Mouse (Mus musculus): ENCODE data around the gene Tmem132a.

Tmem132a gene

DNA sequence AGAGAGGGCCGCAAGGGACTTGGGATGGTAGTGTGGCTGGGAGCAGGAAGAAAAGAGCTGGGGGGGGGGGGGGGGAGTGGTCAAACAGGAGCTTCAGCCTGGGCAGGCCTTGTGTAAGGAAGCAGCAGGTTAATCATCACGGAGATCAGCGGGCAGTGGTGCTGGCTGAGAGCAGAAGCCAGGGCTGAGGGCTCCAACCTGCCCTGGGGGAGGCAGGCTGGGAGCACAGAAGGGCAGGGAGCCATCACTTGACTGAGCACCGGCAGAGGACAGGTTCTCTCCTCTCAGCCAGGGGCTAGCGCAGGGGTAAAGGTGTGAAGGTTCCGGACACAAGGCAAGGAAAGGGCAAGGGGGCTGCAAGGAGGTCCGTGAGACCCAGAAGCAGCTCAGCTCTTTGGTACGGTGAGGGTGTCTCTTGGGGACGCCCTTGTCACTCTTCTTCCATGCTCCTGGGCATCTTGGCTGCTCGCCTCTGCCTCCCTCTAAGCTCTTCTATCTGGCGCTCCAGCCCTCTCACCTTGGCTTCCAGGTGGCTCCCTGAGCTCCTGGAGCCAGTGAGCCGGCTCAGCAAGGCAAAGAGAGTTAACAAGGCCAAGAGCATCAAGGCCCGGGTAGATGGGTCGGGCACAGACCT, 1.7 kb upstream of the Tmem132a start:
- no peak for DNase-seq

DNA sequence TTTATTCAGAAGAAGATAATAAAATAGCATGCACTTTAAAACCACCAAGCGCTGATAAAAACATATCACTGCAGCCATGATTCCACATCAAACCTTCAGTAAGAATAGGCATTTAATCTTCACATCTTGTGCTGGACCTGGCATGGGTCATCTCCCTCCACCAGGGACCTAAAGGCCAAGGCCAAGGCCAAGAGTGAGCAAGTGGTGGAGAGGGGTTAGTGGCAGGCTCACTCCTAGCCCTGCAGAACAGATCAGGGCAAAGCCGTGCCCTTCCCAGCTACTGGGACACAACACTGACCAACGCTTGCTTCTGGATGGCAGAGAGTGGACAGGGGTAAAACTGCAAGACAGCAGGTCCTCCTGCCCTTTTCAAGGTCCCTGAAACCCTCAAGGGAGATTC, 936 bp upstream of the Tmem132a start:
- DNase-seq: no peak

DNA sequence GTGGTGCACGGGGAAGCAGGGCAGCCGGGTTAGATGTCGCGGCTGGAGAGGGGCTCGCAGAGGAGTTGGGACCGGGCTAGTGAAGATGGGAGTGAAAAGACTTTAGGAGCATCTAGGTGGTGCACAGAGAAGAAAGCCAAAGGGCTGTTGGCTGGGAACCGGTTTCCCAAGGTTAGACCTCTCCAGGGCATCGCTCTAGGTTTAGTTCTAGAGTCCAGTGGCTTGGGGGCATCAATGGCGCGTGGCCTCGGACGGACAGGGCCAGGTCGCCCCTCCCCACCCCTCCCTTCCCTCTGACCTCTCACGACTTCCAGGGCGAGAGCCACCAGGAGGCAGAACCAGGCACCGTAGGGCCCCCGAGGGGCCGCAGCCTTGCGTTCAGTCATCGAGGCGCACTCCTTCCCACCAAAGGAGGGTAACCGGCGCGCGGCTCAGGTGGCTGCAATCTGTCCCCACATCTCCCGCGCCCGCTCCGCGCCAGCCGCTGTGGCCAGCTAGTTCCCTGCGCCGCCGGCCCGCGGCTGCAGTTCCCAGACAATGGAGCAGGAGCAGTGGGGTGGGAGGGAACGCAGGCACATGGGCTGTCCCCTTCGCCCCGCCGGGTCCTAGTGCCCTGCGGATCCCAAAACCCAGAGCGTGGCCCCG, 377 bp downstream of the Tmem132a start:
- DNase-seq: peak; percentile 95

DNA sequence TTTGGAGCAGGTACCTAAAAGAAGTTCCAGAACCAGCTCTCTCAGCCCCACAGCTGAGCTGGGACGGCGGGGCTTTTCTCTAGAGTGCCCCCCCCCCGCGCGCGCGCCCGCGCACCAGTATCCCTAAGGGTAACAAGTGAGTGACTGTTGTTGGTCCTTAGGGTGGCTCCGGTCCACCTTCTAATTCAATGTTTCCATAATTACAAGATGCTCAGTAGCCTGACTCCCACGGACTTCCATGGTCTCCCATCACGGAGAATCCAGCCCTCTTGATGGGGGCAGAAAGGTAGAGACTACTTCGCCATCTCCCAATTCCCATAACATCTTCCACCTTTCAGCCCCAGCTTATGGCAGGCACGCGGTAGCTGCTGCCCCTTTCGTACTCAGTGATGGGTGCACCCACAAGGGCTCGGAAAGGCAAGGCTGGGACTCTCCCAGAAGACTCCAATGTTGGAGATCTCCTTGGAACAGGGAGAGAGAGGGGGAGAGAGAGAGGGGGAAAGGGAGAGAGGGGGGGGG, 1.1 kb downstream of the Tmem132a start:
- DNase-seq: peak; percentile 47

DNA sequence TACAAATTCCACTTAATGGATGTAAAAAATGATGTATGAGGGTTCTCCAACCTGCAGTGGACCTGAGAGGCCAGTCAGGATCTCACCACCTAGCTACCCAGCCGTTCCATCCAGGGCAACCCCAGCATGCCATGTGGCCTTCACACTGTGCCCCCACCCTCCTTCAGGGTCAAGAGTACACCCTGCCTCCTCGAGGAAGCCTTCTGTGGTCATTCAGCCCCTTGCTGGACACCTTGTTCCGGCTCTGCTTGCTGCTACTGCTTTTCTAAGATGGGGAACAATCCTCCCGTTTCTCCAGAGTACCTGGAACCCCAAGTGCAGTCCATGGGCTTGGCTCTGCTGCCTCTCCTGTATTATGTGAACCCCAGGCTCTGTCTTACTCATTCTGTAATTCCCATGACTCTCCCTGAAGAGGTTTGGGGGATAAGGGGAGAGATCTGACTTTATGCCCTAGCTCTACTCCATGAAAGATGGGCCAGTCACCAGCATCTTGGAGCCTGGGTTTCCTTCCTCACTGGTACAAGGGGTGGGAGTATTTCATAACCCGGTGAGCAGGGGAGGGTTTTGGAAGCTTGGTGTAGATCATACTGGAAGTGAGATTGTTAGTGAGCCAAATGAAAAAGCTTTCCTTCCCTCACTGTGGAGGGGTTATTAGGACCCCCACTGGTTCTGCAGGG, 1.7 kb downstream of the Tmem132a start:
- DNase-seq: no peak

DNA sequence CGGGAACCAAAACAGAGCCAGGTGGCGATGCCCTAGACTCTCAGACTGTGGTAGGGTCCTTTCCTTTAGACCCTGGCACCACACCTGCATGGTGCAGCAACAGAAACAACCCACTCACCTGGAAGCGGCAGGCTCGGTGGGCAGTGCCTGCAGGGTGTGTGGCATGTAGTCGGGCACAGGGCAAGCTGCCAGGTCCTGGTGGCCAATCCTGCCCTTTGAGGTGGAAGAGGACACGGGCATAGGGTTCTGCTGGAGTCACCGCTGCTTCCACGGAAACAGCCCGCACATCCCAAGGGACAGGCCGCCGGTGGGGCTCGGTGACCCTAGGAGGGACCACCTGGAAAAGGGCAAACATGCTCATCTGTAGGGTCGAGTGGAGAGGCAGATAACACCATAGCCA, 3.4 kb downstream of the Tmem132a start:
- DNase-seq: no peak

DNA sequence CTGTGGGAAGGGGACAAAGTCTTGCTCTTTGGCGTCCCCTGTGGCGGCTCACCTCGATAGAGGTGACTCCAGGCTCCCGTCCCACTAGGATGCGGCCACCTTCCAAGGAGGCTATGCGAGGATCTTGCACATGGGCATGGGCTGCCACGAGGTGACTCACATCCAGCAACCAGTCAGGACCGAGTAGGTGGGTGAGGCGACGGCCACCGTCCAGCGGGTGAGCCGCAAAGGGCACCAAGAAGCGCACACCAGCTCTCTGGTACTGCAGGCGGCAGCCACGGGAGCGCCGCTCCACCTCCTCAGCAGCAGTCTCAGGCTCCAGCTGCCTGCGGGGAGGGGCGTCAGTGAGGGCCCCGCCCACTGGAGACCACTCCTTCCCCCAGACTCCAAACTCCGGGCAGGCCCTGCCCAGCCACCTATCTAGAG, 9.7 kb downstream of the Tmem132a start:
- DNase-seq: peak; percentile 52

DNA sequence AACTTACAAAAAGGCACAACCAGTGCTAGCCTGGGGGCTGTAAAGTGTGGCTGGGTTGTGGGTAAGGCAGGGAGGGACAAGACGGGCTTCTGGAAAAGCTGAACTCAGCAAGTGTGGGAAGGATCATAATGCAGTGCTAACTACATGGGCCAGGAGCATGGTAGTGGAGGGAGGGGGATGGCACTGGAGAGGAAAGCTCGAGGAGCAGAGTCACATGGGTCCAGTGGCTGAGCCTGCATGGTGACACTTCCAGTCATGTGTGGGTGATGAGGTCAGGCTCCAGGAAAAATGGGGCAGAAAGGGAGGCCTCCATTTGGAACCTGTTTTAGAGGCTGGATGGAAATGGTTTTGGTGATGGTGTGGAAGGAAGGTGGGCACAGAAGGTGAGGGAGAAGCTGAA, 13.2 kb downstream of the Tmem132a start:
- DNase-seq: no peak

DNA sequence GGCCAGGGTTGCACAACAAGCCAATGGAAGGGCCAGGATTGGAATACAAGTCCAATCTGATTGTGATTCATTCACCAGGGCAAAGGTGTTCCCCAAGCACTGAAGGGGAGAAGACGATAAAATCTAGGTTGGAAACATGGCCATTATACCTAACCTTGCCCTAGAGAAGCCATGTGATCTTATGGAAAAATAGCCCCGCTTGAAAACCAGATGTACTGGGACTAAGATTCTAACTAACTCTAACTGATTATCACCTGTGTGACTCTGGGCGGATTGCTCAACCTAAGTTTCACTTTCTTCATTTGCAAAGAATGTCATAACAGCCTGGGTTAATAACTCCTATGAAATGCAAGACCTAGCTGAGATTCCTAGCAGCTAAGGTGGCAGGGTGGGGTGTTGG, 14.3 kb downstream of the Tmem132a start:
- DNase-seq: no peak

DNA sequence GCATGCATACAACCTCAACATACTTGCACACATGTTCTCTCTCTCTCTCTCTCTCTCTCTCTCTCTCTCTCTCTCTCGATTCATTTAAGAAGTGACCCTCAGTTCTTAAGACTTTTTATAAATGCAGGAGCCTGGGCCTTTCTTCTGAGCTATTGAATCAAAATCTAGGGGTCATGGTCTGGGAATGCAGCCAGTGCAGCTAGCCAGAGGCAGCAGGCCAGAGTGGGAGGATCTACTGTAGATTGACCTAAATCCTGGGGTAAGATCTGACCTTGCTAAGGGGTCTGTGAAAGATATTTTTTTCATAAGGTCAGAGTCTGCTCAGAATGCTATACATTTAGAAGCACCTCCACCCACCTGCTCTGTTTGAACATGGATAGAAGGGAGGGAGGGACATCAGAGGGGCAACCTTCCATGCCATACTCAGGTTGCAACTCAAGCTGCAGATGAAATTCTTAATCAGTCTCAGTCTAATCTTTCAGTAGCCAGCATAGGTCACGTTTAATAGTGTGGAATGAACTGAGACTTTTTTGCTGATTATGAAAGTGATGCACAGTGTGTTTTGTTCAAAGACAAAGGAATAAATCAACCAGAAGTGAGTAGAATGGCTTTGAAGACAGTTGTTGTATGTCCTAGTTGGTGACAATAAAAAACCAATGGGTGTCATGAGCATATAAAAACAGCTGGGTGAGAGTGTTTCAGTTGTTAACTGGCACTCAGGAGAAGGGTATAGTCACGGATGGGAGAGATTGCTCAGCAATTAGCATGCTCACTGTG, 22.2 kb downstream of the Tmem132a start:
- no peak for DNase-seq

DNA sequence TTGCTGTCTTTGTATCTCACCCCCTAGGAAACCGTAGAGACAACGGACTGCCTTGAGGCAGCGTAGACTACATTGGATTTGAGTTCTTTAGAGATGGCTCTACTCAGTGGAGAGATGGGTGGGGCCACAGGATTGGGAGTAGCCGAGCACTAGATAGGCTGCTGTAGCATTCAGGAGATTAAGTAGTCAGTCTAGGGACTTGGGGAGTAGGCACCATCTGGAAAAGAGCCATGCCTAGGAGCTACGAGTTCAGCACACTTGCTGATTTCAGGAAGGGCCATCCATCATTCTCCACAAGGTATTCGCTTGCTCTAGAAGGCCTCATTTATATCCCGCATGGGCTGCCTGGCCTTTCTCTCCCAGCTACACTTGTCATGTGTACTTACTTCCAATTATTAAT, 23.6 kb downstream of the Tmem132a start:
- DNase-seq: no peak

DNA sequence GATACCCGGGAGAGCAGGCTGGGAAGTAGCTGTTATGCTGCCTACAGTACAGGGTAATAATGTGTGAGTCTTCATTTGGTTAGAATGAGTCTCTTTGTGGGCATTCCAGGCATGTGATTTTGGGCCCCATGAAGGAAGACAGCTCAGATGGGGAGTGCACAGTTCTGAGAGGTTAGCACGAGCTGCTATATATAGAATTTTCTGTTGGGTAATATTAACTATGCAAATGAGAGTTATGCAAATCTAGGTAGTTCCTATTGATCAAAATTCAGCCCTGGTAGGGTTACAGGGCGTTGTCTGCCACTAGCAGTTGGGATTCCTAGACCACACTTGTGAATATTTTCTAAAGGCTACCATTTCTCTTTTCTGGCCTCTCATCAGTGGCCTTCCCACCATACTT, 24.3 kb downstream of the Tmem132a start:
- DNase-seq: no peak

DNA sequence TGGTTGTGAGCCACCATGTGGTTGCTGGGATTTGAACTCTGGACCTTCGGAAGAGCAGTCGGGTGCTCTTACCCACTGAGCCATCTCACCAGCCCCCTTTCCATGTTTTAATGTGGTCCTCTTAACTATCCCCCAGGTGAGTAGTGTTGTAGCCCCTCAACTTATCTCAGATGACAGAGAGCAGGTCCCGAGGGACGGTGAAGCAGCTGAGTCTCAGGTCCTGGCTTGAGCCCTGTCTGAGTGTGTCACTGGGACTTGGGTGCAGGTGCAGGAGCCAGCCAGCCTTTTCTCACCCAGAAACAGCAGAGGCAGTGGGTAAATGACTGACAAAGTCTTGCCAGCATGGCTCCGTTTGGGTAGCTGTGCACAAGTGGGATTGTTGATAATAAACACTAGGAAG, 25.5 kb downstream of the Tmem132a start:
- DNase-seq: no peak

DNA sequence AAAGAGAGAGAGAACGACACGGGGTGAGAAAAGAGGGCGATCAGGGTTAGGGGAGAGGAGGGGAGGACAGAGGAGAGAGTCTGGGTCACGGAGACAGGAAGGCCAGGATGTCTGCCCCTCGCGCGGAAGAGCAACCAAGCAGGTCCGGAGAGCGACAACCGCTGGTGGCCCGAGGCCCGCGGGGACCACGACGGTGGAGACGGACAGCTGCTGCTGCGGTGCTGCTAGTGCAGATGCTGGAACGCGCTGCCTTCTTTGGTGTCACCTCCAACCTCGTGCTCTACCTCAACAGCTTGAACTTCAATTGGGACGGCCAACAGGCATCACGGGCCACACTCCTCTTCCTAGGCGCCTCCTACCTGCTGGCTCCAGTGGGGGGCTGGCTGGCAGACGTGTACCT, 26.8 kb downstream of the Tmem132a start:
- no peak for DNase-seq

DNA sequence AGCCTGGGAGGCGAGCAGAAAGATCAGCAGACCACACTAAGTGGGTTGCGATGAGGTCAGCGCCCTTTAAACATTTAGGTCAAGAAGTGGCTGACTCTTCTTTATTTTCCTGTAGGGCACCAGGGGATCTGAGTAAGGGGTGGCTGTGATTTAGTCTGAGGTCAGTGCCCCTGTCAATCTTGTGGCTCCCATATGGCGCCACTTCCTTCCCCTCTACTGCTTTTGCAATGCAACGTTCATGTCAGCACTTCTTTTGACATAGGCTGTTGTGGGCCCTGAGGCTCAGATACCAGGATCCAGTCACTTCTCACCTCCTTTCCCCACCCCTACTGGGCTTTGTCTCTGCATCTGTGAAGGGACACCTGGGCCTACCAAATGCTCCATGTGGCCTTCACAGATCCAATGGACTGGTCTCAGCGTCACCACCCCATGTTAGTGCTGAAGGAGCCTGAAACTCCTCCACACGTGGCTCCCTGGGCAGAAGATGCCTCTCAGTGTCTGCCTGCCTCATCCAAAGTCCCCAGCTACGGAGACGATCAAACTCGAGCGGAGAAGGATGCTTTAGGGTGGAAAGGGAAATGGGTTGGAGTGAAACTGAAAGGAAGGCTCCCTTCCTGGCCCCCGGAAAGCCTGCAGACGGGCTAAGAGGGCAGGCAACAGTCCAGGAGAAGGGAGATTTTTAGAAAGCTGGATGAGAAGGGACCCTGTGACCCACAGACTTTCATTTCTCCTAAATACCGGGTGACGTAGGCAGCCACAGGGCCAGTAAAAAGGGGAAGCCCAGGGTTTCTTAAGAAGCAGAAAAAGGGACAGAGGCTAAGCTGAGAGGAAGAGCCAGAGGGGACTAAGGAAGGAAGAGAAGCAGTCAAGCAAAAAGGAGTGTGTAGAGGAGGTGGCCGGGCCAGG, 27.8 kb downstream of the Tmem132a start:
- DNase-seq: peak; percentile 50

DNA sequence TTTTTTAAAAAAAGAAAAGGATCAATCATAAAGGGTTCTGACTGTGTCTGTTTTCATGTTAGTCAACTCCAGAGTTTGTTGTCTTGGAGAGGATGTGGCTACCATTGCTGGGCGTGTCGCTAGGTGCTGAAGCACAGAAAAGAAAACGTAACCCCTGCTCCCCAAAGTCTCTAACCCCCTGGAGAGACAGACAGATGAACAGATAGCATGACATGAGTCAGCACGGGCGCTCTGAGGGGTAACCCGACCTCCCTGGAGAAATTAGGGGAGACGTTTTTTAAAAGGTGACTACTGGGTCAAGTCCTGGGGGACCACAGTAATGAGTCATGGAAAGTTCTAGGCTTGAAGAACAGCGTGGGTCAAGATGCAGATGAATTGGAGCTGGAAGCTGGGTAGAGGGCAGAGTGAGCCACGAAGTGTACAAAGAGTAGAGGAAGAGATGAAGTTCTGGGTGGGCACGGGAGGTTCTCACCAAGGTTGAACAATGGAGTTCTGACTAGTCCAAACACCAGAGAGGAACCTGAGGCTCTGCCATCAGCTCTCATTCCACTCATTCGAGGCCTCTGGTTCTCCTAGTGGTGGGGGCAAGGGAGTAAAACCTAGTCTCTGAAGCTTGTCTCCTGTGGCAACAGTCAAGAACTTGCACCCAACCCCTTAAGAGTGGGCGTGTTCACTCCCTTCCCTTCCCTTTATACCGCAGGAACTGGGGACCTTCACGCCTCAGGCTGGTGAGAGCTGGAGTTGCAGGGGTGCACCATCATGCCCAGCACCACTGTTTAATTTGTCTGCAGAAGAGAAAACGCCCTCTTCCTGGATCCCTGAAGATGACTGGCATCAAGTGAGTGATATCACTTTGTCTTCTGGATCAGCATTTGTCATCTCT, 30.5 kb downstream of the Tmem132a start, which contains the start of gene Slc15a3:
Slc15a3 (plus strand) TSS at position 718 of the 883 bp plus-strand sequence.
- no peak for DNase-seq

DNA sequence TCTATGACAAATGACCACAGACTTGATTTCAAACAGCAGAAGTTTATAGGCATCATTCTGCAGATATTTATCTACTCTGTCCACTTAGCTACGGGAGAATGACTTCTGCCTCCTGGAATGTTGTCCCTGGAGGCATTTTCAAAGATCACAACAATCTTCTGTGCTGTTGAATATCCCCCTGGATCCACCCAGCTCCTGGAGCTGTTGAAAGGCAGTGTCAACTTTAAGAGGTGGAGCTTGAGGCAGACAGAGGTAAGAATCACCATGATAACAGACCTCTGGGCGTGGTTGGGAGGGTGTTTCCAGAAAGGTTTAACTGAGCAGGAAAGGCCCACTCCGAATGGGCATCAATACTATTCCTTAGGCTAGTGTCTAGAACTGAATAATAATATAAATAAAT, 34.1 kb downstream of the Tmem132a start:
- no peak for DNase-seq

DNA sequence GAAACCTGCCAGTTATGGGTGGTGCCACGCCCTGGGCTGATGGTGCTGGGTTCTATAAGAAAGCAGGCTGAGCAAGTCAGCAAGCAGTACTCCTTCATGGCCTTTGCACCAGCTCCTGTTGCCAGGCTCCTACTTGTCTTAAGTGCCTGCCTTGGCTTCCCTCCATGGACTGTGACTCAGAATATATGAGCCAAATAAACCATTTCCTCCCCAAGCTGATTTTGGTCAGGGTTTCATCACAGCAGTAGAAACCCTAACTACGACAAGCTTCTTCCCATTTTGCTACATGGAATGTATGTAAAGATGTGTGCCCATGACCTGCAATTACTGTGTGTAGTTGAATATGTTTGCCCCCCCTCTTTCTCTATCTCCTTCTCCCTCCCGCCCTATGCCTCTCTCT, 36.1 kb downstream of the Tmem132a start:
- no peak for DNase-seq

DNA sequence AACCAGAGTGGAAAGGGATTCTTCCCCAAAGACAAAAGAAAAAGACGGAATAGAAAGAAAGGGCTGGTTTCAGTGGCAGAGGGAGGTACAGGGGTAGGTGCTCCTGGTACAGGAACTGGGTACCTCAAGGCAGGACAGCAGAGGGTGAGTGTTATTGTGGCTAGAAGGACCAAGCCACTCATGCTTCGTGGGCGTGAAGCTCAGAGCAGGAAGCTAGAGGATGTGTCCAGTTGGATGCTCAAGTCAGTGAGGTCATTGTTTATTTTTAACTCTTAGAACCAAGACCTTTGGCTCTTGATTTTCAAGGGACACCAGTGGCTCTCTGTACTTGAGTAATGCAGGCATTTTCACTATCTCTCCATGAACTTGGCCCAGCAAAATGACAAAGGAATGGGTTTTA, 37.7 kb downstream of the Tmem132a start:
- DNase-seq: no peak

DNA sequence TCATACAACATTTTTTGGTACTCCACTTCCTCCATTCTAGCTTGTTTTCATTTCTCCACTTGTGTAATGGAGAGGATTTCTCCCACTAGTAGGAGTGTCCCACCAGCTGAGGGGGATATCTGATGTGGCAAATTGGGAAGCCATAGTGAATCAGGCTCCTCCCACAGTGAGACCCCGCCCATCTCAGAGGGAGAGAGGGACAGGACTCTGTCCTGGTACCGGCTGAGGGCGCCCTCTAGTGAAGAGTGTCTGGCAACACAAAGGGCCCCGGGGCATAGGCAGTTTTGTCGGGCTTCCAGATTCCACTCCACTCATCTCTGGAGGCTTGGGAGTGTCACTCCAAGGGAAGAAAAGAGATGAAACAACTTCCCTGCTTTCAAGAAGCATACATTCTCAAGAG, 38.3 kb downstream of the Tmem132a start:
- peak; percentile 77 for DNase-seq

All from embryo, embryonic 11 days (tissue).